Mouse (Mus musculus) lung, adult 2 months (tissue): ENCODE results near the gene Rd3. TPM values are rescaled to one million over a fixed set of nuclear protein-coding genes. Genes with fewer than 3 reads are reported as not detected.

Experiments used
- DNase-seq: peaks from one replicate; pipeline ENCODE4 v3.0.0; 2022
- H3K4me1 ChIP-seq: fragments of 200-500 bp; 2 replicates; pipeline ENCODE4 v1.6.1; 2011; ENCODE audit warnings: low read length; ENCODE audit not compliant: control insufficient read depth, insufficient read depth
- H3K4me3 ChIP-seq: fragments of 200-500 bp; replicated peaks from 2 replicates; pipeline ENCODE3; 2011; ENCODE audit warnings: low read depth, mild to moderate bottlenecking, control low read depth, low read length; ENCODE audit errors: extremely low read depth
- CTCF ChIP-seq: fragments of 200-500 bp; IDR thresholded peaks from 2 replicates; pipeline ENCODE4 v1.5.1; 2011; ENCODE audit warnings: mild to moderate bottlenecking, low read length, control low read depth; ENCODE audit not compliant: insufficient read depth
- POLR2A ChIP-seq: fragments of 200-500 bp; IDR thresholded peaks from 2 replicates; pipeline ENCODE4 v1.6.1; 2011; ENCODE audit warnings: low read depth, mild to moderate bottlenecking, control low read depth, low read length, borderline replicate concordance; ENCODE audit errors: extremely low read depth
- WGBS: fragments of 180-500 bp; shearing (Covaris S2); methylation state at CpG from one replicate; pipeline ENCODE4 v1.1.7; 2018; 5-methylcytosine and 5-hydroxymethylcytosine counted together
- polyA plus RNA-seq: library from polyadenylated mRNA; depleted of rRNA; stranded (reverse); fragments of >200 nt; gene quantifications from 2 replicates; pipeline ENCODE4 v1.2.3, GENCODE M21; 2012

Gene Rd3
- polyA plus RNA-seq, 1 experiment: 3.9 TPM

GRCm38 (mm10) chr1:191960946-191961345, 16.2 kb upstream of the Rd3 start:
- Histone ChIP-seq H3K4me3 (no peak overlapping the region), H3K4me1 (peaks cover 14% of the 10 kb centered on the region)
- no peak for DNase-seq
- TF ChIP-seq CTCF: no peak
- no peak for TF ChIP-seq POLR2A
- 55% methylated on average over 2 of the region's 2 CpGs for WGBS

- Histone ChIP-seq H3K4me3 (no peak overlapping the region), H3K4me1 (peaks cover 3% of the 10 kb centered on the region; the same call in 1 of the 2 replicates)
- no peak for TF ChIP-seq CTCF
- no peak for TF ChIP-seq POLR2A
- 67% methylated on average over 3 of the region's 3 CpGs for WGBS
- DNase-seq: no peak
These were observed 13.8 kb upstream of the Rd3 start for GRCm38 (mm10) chr1:191963413-191963812.

- WGBS: 19% methylated on average over 8 of the region's 8 CpGs
- H3K4me3 ChIP-seq: no peak overlapping the region
- H3K4me1 ChIP-seq: no peaks in the 10 kb centered on the region
- TF ChIP-seq CTCF (peak; percentile 71), POLR2A (no peak)
- DNase-seq: peak; percentile 87
These were observed 13.0 kb upstream of the Rd3 start for GRCm38 (mm10) chr1:191963948-191964772.

GRCm38 (mm10) chr1:191964773-191965481, 12.2 kb upstream of the Rd3 start:
- no peak overlapping the region for H3K4me3 ChIP-seq
- no peaks in the 10 kb centered on the region for H3K4me1 ChIP-seq
- DNase-seq: peak; percentile 67
- 13% methylated on average over 13 of the region's 13 CpGs for WGBS
- TF ChIP-seq CTCF: peak; percentile 97
- TF ChIP-seq POLR2A: no peak

- DNase-seq: no peak
- 70% methylated on average over 5 of the region's 5 CpGs for WGBS
- Histone ChIP-seq H3K4me1 (no peaks in the 10 kb centered on the region), H3K4me3 (no peak overlapping the region)
- TF ChIP-seq CTCF: no peak
- TF ChIP-seq POLR2A: no peak
These were observed 7.2 kb upstream of the Rd3 start for GRCm38 (mm10) chr1:191969939-191970338.

GRCm38 (mm10) chr1:191974509-191975405, 2.4 kb upstream of the Rd3 start:
- Histone ChIP-seq H3K4me3 (no peak overlapping the region), H3K4me1 (no peaks in the 10 kb centered on the region)
- TF ChIP-seq POLR2A (no peak), CTCF (no peak)
- no peak for DNase-seq
- 66% methylated on average over 13 of the region's 13 CpGs for WGBS

- no peak overlapping the region for H3K4me3 ChIP-seq
- DNase-seq: no peak
- TF ChIP-seq CTCF (no peak), POLR2A (no peak)
- no peaks in the 10 kb centered on the region for H3K4me1 ChIP-seq
- 30% methylated on average over 6 of the region's 6 CpGs for WGBS
These were observed 4.4 kb downstream of the Rd3 start for GRCm38 (mm10) chr1:191981426-191982102.

- DNase-seq: no peak
- 74% methylated on average over 8 of the region's 8 CpGs for WGBS
- TF ChIP-seq CTCF: no peak
- no peak for TF ChIP-seq POLR2A
- Histone ChIP-seq H3K4me3 (no peak overlapping the region), H3K4me1 (no peaks in the 10 kb centered on the region)
These were observed 9.7 kb downstream of the Rd3 start for GRCm38 (mm10) chr1:191986674-191987480.
